8 mouse cellular contexts compared by ENCODE assay signal in the genomic region with DNA sequence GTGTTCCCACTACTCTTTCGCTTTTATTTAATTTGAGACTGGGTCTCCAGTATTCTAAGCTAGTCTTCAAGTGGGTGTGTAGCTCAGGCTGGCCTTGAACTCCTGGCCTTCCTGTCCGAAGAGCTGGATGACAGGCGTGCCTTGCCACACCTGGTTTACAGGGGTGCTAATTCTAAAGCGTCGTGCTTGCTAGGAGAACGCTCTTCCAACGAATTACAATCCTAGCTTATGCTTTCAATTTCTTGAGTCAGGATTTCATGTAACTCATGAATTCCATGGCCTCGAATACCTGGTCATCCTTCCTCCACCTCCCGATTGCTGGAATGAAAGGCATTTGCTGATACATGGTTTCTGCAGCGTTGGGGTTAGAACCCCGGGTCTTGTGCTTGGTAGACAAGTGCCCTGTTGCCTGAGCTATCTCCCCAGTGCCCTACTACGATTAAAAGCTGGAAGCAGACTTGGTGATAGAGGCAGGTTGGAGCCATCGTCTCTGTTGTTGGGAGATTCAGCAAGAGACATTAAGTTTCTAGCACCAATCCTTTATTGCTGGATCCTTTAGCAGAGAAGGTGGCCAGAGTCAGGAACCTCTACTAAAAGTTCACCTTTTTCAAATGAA. TPM values are rescaled to one million over a fixed set of nuclear protein-coding genes. Genes with fewer than 3 reads are reported as not detected.
DNase-seq lines count a peak whose midpoint lies in the region; ATAC-seq and TF ChIP-seq lines count a peak whose summit lies in the region.

No protein-coding gene starts in this region.

- peak overlapping the region; percentile 96 for H3ac ChIP-seq in C2C12 (ENCODE audit: control insufficient read depth, insufficient read length, low read depth)

- TF ChIP-seq CTCF in heart, adult 2 months (IDR thresholded peaks at IDR 0.05): no peak
- TF ChIP-seq CTCF in C2C12 (IDR thresholded peaks at IDR 0.05; ENCODE audit: control insufficient read depth, insufficient read depth, insufficient read length): no peak
- no peak for TF ChIP-seq CTCF in liver, embryonic 14.5 days (IDR thresholded peaks at IDR 0.05; ENCODE audit: low read depth)

- no peaks in the 10 kb centered on the region for H3K9me3 ChIP-seq in forebrain, embryonic 14.5 days (replicated peaks; ENCODE audit: control insufficient read depth, low read length)
- no peaks in the 10 kb centered on the region for H3K9me3 ChIP-seq in liver, embryonic 14.5 days (ENCODE audit: control insufficient read depth, low read length)

- H3K4me3 ChIP-seq in heart, adult 2 months: peak overlapping the region; percentile 97
- H3K4me3 ChIP-seq in C2C12 (ENCODE audit: insufficient read depth, poor library complexity, severe bottlenecking): peak overlapping the region; percentile 61
- peak overlapping the region; percentile 82 for H3K4me3 ChIP-seq in forebrain, embryonic 14.5 days (ENCODE audit: low read depth, low read length)
- peak overlapping the region; percentile 89 to 100 for H3K4me3 ChIP-seq in liver, embryonic 14.5 days (ENCODE audit: insufficient read depth in 1 of 2, low read depth in 2 of 2, low read length in 2 of 2)

- peak overlapping the region; percentile 88 for H3K4me2 ChIP-seq in forebrain, embryonic 14.5 days (ENCODE audit: low read length)
- peak overlapping the region; percentile 79 for H3K4me2 ChIP-seq in liver, embryonic 14.5 days (ENCODE audit: low read depth)

- peaks cover 1% of the 10 kb centered on the region; the same call in 1 of the 2 replicates for H3K79me2 ChIP-seq in heart, adult 2 months (replicated peaks; ENCODE audit: control insufficient read depth, insufficient read depth, low read length)
- peaks cover 38% of the 10 kb centered on the region for H3K79me2 ChIP-seq in C2C12 (ENCODE audit: control insufficient read depth, insufficient read depth)

- 12% methylated on average over 13 of the region's 13 CpGs for WGBS in heart, adult 2 months
- WGBS in forebrain, embryonic 14.5 days: 35% methylated on average over 13 of the region's 13 CpGs
- 9% methylated on average over 13 of the region's 13 CpGs for WGBS in liver, embryonic 14.5 days (ENCODE audit: insufficient replicate concordance)

- no peaks in the 10 kb centered on the region for H3K36me3 ChIP-seq in heart, adult 2 months (ENCODE audit: control insufficient read depth, insufficient read depth, low read length)
- peaks cover 22% of the 10 kb centered on the region for H3K36me3 ChIP-seq in C2C12 (ENCODE audit: control insufficient read depth, insufficient read depth)
- peaks cover 37% of the 10 kb centered on the region for H3K36me3 ChIP-seq in forebrain, embryonic 14.5 days (ENCODE audit: control insufficient read depth, insufficient read depth, low read length)
- H3K36me3 ChIP-seq in liver, embryonic 14.5 days (replicated peaks; ENCODE audit: control insufficient read depth, insufficient read depth, low read depth): peaks cover 19% of the 10 kb centered on the region

- no peak for TF ChIP-seq POLR2A in heart, adult 2 months (IDR thresholded peaks at IDR 0.05; ENCODE audit: insufficient read depth, low read depth, low read length)

- peaks cover 3% of the 10 kb centered on the region for H3K4me1 ChIP-seq in heart, adult 2 months (ENCODE audit: control insufficient read depth, insufficient read depth, low read length)
- H3K4me1 ChIP-seq in forebrain, embryonic 14.5 days (ENCODE audit: control insufficient read depth, insufficient read depth, low read length): peaks cover 8% of the 10 kb centered on the region
- H3K4me1 ChIP-seq in liver, embryonic 14.5 days (replicated peaks; ENCODE audit: control insufficient read depth in 2 of 2, insufficient read depth in 2 of 2, low read length in 1 of 2): peaks cover 30 to 38% of the 10 kb centered on the region in 2 experiments

- no peaks in the 10 kb centered on the region for H3K27me3 ChIP-seq in heart, adult 2 months (ENCODE audit: control insufficient read depth, insufficient read depth, low read length)
- H3K27me3 ChIP-seq in C2C12 (ENCODE audit: control insufficient read depth, insufficient read depth, insufficient read length): no peaks in the 10 kb centered on the region
- H3K27me3 ChIP-seq in forebrain, embryonic 14.5 days (replicated peaks; ENCODE audit: control insufficient read depth, insufficient read depth, low read length): no peaks in the 10 kb centered on the region
- no peaks in the 10 kb centered on the region for H3K27me3 ChIP-seq in liver, embryonic 14.5 days (ENCODE audit: control insufficient read depth, insufficient read depth, low read length)

- peak overlapping the region; percentile 86 for H3K9ac ChIP-seq in heart, adult 2 months (ENCODE audit: low read depth, low read length)
- H3K9ac ChIP-seq in forebrain, embryonic 14.5 days (ENCODE audit: low read length): peak overlapping the region; percentile 95
- peak overlapping the region; percentile 96 for H3K9ac ChIP-seq in liver, embryonic 14.5 days (replicated peaks)

- peak overlapping the region; percentile 96 for H3K27ac ChIP-seq in heart, adult 2 months
- H3K27ac ChIP-seq in forebrain, embryonic 14.5 days (ENCODE audit: low read depth, low read length): peak overlapping the region; percentile 82
- peak overlapping the region; percentile 75 for H3K27ac ChIP-seq in liver, embryonic 14.5 days

- intact Hi-C loops in heart, adult 2 months (cut with DNase I): loop anchor here (10.0 kb wide), 1 partner anchor 247 kb away; the partner anchor contains the start of gene Pik3r2
- intact Hi-C loops in heart, postnatal 36 days (cut with DNase I): no loop called here

- no peak for ATAC-seq in forebrain, embryonic 14.5 days
- no peak for ATAC-seq in liver, embryonic 14.5 days (ENCODE audit: insufficient read depth)

- no peak for DNase-seq in heart, adult 2 months
- DNase-seq in heart, postnatal 36 days: no peak
- no peak for DNase-seq in forebrain, embryonic 14.5 days (ENCODE audit: low spot score)
- no peak for DNase-seq in liver, embryonic 14.5 days (ENCODE audit: low read depth in 3 of 3, low spot score in 3 of 3)
- no peak for DNase-seq in ovary, postnatal 36 days (ENCODE audit: low spot score)
- DNase-seq in right cerebral cortex, postnatal 4 days: no peak
- DNase-seq in spleen, postnatal 10 days (ENCODE audit: low spot score in 2 of 2): no peak

- no peak for TF ChIP-seq EP300 in heart, adult 2 months (IDR thresholded peaks at IDR 0.05; ENCODE audit: insufficient read depth, low read depth, low read length)
- no peak for TF ChIP-seq EP300 in liver, embryonic 14.5 days (IDR thresholded peaks at IDR 0.05; ENCODE audit: low read depth)

- H3K79me3 ChIP-seq in C2C12 (ENCODE audit: low read depth): peaks cover 24% of the 10 kb centered on the region

TF ChIP-seq in C2C12, 6 proteins besides CTCF, POLR2A, EP300 and RAD21:
- TF ChIP-seq FOSL1 (IDR thresholded peaks at IDR 0.05; ENCODE audit: insufficient read depth, low read length, poor library complexity, severe bottlenecking) (no peak), MYOG (IDR thresholded peaks at IDR 0.05; ENCODE audit: control insufficient read depth, extremely low read depth, insufficient read length) (no peak), CEBPB (IDR thresholded peaks at IDR 0.05; ENCODE audit: low read depth) (no peak), MYOD1 (IDR thresholded peaks at IDR 0.05; ENCODE audit: control insufficient read depth, insufficient read length, low read depth) (no peak), USF1 (IDR thresholded peaks at IDR 0.05; ENCODE audit: low read depth) (no peak), MAX (IDR thresholded peaks at IDR 0.05) (no peak)

RNA-seq across cellular contexts. Expression of gene Kxd1, which starts 0.5 kb away (rescaled TPM):
- total RNA-seq in heart, adult 2 months (2021): 10 to 100 TPM; 80.4 to 99.4 TPM
- polyA plus RNA-seq in heart, adult 2 months (2012; rRNA removed): 111 and 121 TPM in 2 replicates
- 10 to 100 TPM; 88.4 to 91.4 TPM for total RNA-seq in heart, postnatal 36 days (2021)
- polyA plus RNA-seq in C2C12 (2012; fragmentation: generic; extraction: Trizol): 47.5 TPM
- polyA plus RNA-seq in forebrain, embryonic 14.5 days (2014; fragmentation: Nextera tagmentation; extraction: Ambion mirVana): 49.1 and 57.9 TPM in 2 replicates
- polyA plus RNA-seq in liver, embryonic 14.5 days (2012; rRNA removed): 28.9 and 30.8 TPM in 2 replicates
- polyA plus RNA-seq in liver, embryonic 14.5 days (2014; fragmentation: Nextera tagmentation; extraction: Ambion mirVana): 32.6 and 33.3 TPM in 2 replicates

RNA-seq across cellular contexts. Expression of gene Fkbp8, which starts 0.8 kb away (rescaled TPM):
- 100 to 1,000 TPM; 116 to 135 TPM for total RNA-seq in heart, adult 2 months (2021)
- 179 and 201 TPM in 2 replicates for polyA plus RNA-seq in heart, adult 2 months (2012; rRNA removed)
- 100 to 1,000 TPM; 133 to 138 TPM for total RNA-seq in heart, postnatal 36 days (2021)
- polyA plus RNA-seq in C2C12 (2012; fragmentation: generic; extraction: Trizol): 256 TPM
- 363 and 380 TPM in 2 replicates for polyA plus RNA-seq in forebrain, embryonic 14.5 days (2014; fragmentation: Nextera tagmentation; extraction: Ambion mirVana)
- polyA plus RNA-seq in liver, embryonic 14.5 days (2012; rRNA removed): 140 and 149 TPM in 2 replicates
- polyA plus RNA-seq in liver, embryonic 14.5 days (2014; fragmentation: Nextera tagmentation; extraction: Ambion mirVana): 114 and 135 TPM in 2 replicates

RNA-seq across cellular contexts. Expression of gene Ell, which starts 11.0 kb away (rescaled TPM):
- 10 to 100 TPM in 1 of 2 experiments, 1 to 10 TPM in 1; 9.6 to 12.0 TPM for total RNA-seq in heart, adult 2 months (2021)
- 12.7 and 13.8 TPM in 2 replicates for polyA plus RNA-seq in heart, adult 2 months (2012; rRNA removed)
- 10 to 100 TPM; 12.0 to 12.1 TPM for total RNA-seq in heart, postnatal 36 days (2021)
- polyA plus RNA-seq in C2C12 (2012; fragmentation: generic; extraction: Trizol): 12.3 TPM
- polyA plus RNA-seq in forebrain, embryonic 14.5 days (2014; fragmentation: Nextera tagmentation; extraction: Ambion mirVana): 15.1 TPM in 2 replicates
- polyA plus RNA-seq in liver, embryonic 14.5 days (2012; rRNA removed): 8.9 and 9.6 TPM in 2 replicates
- 7.7 and 9.2 TPM in 2 replicates for polyA plus RNA-seq in liver, embryonic 14.5 days (2014; fragmentation: Nextera tagmentation; extraction: Ambion mirVana)

RNA-seq across cellular contexts. Expression of gene Uba52, which starts 17.7 kb away (rescaled TPM):
- total RNA-seq in heart, adult 2 months (2021): 1,000 to 10,000 TPM; 1,480 to 1,595 TPM
- polyA plus RNA-seq in heart, adult 2 months (2012; rRNA removed): 439 and 626 TPM in 2 replicates
- total RNA-seq in heart, postnatal 36 days (2021): 1,000 to 10,000 TPM; 1,469 to 1,509 TPM
- 1,556 TPM for polyA plus RNA-seq in C2C12 (2012; fragmentation: generic; extraction: Trizol)
- 709 and 911 TPM in 2 replicates for polyA plus RNA-seq in forebrain, embryonic 14.5 days (2014; fragmentation: Nextera tagmentation; extraction: Ambion mirVana)
- 553 and 870 TPM in 2 replicates for polyA plus RNA-seq in liver, embryonic 14.5 days (2012; rRNA removed)
- polyA plus RNA-seq in liver, embryonic 14.5 days (2014; fragmentation: Nextera tagmentation; extraction: Ambion mirVana): 738 and 773 TPM in 2 replicates

RNA-seq across cellular contexts. Expression of gene Rex1bd, which starts 21.7 kb away (rescaled TPM):
- 100 to 1,000 TPM; 111 to 118 TPM for total RNA-seq in heart, adult 2 months (2021)
- polyA plus RNA-seq in heart, adult 2 months (2012; rRNA removed): 129 and 145 TPM in 2 replicates
- 100 to 1,000 TPM; 109 to 113 TPM for total RNA-seq in heart, postnatal 36 days (2021)
- polyA plus RNA-seq in C2C12 (2012; fragmentation: generic; extraction: Trizol): 199 TPM
- polyA plus RNA-seq in forebrain, embryonic 14.5 days (2014; fragmentation: Nextera tagmentation; extraction: Ambion mirVana): 174 and 199 TPM in 2 replicates
- 55.1 and 71.6 TPM in 2 replicates for polyA plus RNA-seq in liver, embryonic 14.5 days (2012; rRNA removed)
- 72.0 and 74.2 TPM in 2 replicates for polyA plus RNA-seq in liver, embryonic 14.5 days (2014; fragmentation: Nextera tagmentation; extraction: Ambion mirVana)
